ENCODE assay signal across 18 mouse cellular contexts in the genomic region with DNA sequence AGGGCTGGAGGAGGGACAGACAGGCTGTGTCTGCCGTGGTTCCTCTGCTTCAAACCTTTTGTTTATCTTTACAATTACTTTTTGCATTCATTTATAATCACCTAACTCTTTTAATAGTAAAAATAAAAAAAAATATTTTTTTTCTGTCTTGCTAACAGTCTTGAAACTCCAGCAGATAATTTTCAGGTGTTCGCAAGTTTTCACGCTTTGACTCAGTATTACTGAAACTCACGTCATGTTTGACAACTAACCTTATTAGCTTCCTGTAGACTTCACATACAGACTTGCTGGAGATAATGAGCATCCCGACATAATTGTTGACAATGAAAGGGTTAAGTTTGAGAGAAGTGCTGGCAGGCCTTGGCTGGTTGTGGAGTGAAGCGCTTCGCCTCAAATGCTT.
"Had no signal": no experiment of that assay in that cellular context is flagged by ENCODE, and none has a peak within 500 bp of the region (broad histone marks: within the 10 kb centered on the region; RNA-seq: fewer than 3 reads in every experiment).

No protein-coding gene starts in this region.

- ATAC-seq: liver, postnatal 0 days; midbrain, embryonic 15.5 days had no signal

- H3K4me1 ChIP-seq: liver, embryonic 15.5 days; stomach, embryonic 15.5 days had no signal

- H3K9me3 ChIP-seq: liver, embryonic 13.5 days; liver, embryonic 15.5 days; megakaryocyte, embryonic 14.5 days; midbrain, embryonic 13.5 days; midbrain, embryonic 15.5 days; neural tube, embryonic 12.5 days; stomach, embryonic 15.5 days had no signal

- H3K27me3 ChIP-seq: liver, embryonic 13.5 days; liver, embryonic 15.5 days; megakaryocyte, embryonic 14.5 days; midbrain, embryonic 13.5 days; midbrain, embryonic 15.5 days; stomach, embryonic 15.5 days had no signal

- H3K9ac ChIP-seq: liver, embryonic 13.5 days; liver, embryonic 15.5 days; liver, postnatal 0 days; midbrain, embryonic 13.5 days; midbrain, embryonic 15.5 days; neural tube, embryonic 12.5 days; stomach, embryonic 15.5 days had no signal

- H3K27ac ChIP-seq: liver, embryonic 13.5 days; liver, embryonic 15.5 days; macrophage; midbrain, embryonic 15.5 days; neural tube, embryonic 12.5 days; stomach, embryonic 15.5 days had no signal

- H3K4me2 ChIP-seq: liver, embryonic 13.5 days; liver, embryonic 15.5 days; midbrain, embryonic 11.5 days; midbrain, embryonic 13.5 days; midbrain, embryonic 15.5 days; neural tube, embryonic 12.5 days; stomach, embryonic 15.5 days had no signal

- H3K4me3 ChIP-seq: liver, embryonic 13.5 days; liver, embryonic 15.5 days; megakaryocyte, embryonic 14.5 days; midbrain, embryonic 13.5 days; midbrain, embryonic 15.5 days; neural tube, embryonic 12.5 days; stomach, embryonic 15.5 days had no signal

- H3K36me3 ChIP-seq: liver, embryonic 13.5 days; liver, embryonic 15.5 days; midbrain, embryonic 13.5 days; midbrain, embryonic 15.5 days; neural tube, embryonic 12.5 days; stomach, embryonic 15.5 days had no signal

- DNase-seq: liver, embryonic 13.5 days; liver, postnatal 0 days; lung, adult 2 months; lung, postnatal 10 days; lung, postnatal 36 days; right cerebral cortex, adult 18-20 months; right cerebral cortex, postnatal 14 days; thymus, adult 18-20 months; thymus, postnatal 14 days; thymus, postnatal 36 days had no signal
